Mouse (Mus musculus) lung, postnatal 0 days (tissue): ENCODE measurements at regions not wholly inside any gene's neighbourhood (a gene's known extent, or its start where the extent isn't known, plus 50 kb on each side); places are given as distances from the start of the nearest gene placed in this dataset.

Experiments
- CTCF ChIP-seq: IDR thresholded peaks from 2 replicates; pipeline ENCODE4 v1.5.1; 2016; ENCODE audit warnings: antibody characterized with exemption, mild to moderate bottlenecking
- EP300 ChIP-seq: IDR thresholded peaks from 2 replicates; pipeline ENCODE4 v1.6.1; 2016; ENCODE audit warnings: antibody characterized with exemption, mild to moderate bottlenecking, control low read depth

DNA sequence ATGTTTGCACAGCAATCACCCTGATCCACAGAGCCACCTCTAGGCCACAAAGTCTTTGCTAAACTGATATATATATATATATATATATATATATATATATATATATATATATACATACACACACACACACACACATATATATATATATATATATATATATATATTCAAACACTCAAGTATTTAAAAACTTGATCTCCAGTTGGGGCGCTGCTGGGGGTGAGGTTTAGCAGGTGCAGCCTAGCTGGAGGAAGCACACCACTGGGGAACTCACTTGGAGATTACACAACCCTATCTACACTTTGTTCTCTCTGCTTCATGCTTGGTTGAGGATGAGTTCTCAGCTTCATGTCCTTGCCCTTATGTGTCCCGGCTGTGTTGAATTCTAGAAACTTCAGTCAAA is 153.6 kb upstream of the Sdk2 start:
- TF ChIP-seq CTCF: no peak
- TF ChIP-seq EP300: no peak
